Mouse (Mus musculus) cerebellum, postnatal 25 days (tissue): ENCODE data around the gene Paqr9.

Experiments used
- DNase-seq, 2 experiments: peaks; one replicate each; pipeline ENCODE4 v3.0.0; 2021; ENCODE audit warnings: mixed read lengths in 2 of 2

The Paqr9 gene

GRCm38 (mm10) chr9:95546679-95547078, 12.8 kb upstream of the Paqr9 start:
- DNase-seq, result no peak

- peak; percentile 36 for DNase-seq
These were observed 9.6 kb upstream of the Paqr9 start for GRCm38 (mm10) chr9:95549626-95550411.

- DNase-seq, result peak; percentile 31 to 40
These were observed 8.3 kb upstream of the Paqr9 start for GRCm38 (mm10) chr9:95550856-95551774.

DNA sequence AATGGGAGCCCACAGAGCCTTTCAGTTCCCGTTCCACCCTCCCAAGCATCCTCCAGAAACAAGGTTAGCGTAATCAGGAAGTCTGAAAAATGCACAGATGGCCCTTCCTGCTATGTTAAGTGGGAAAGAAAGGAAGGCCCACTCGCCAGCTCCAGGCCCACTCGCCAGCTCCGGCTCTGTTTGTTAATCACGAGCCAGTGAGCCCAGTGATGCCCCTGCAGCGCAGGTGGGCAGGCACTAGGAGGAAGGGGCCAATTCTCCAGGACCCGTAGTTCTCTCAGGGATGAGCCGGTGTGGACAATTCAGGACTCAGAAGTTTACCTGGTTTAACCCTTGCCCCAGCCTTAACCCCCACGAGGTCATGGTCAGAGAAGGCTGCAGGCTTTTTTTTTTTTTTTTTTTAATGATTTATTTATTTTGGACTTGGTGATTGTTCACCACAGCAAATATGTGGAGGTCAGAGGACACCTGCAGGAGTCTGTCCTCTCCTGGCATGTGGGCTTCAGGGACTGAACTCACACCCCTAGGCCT, 7.2 kb upstream of the Paqr9 start:
- peak; percentile 77 to 82 for DNase-seq

DNA sequence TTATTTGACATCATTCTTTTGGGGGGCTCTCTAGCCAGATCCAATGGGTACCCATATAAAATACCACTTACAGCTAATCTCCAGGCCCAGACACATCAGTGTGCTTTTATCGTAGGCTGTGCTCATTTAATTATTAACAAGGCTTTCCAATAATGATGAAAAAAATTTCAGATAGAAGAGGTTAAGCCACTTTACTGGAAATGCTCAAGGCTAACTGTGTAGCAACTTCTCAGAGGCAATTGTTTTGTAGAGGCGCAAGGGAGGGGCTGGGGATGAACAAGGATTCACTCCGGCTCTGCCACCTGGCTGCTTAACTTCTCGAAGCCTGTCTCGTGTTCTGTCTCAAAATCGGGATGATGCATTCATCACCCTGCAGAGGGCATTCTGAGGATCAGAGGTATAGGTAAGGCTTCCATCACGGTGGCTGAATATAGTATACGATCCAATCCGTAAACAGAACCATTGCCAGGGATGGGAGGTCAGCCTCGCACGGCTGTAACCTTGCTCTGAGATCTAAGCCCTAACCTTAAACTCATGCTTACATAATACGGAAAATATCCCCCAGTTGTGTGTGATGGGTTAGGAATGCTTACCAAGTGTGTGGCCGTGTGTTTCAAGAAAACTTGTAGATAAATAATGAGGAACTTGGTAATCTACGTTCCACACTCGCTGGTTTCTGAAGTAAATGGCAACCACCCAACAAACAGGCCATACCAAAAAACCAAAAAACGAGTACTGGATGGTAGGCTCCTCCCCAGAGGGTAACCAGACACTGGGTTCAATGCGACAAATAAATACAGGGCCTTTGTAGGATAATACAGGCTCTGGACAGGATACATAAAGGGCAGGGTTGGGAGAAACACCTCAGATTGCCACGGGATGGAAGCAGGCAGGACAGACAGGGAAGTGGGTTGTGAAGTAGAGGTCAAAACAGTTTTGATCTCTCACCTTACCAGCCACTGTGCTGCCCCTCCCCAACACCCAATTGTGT, 4.9 kb upstream of the Paqr9 start:
- no peak for DNase-seq

DNA sequence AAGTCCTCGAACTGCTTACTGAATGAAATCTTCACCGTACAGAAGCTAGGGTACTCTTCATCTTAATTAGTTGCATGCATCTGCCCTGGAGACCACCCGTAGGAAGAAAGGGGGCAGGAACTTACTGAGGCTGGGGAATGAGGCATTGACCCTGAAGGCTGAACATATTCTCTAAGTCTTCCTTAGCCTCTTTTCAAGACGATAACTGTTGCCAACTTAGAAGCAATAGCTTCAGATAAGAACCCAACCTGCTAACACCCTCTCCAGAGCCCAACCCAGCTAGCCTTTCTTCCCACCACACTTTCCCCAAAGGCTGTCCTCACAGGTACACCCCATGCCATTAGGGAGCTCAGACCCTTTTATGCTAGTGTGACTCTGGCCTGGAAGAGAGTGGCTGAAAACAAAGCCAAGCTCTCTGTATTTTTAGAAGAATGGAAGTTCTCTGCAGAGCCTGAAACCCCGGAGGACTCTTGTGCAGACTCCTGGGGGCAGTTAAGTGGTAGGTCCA, 4.2 kb upstream of the Paqr9 start:
- no peak for DNase-seq

DNA sequence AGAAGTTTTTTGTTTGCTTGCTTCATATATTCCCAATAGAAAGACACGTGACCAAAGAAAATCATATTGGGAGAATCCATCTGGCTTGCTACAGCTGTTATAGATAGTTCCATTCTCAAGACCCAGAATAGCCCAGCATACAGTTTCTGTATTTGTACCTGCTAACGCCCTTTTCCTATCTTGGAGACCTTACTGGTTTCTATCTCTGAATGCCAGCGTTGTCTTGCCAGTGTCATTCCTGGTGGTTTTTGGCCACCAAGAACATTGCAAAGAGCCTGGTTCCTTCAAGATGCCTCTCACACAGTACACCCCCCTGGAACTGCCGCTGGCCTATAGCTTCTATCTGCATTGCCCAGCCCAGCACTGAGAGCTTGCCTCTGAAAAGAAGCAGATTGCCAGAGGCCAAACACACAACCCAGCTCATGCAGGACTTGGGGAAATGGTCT, 3.4 kb upstream of the Paqr9 start:
- no peak for DNase-seq

GRCm38 (mm10) chr9:95557722-95558121, 1.7 kb upstream of the Paqr9 start:
- DNase-seq, result no peak

DNA sequence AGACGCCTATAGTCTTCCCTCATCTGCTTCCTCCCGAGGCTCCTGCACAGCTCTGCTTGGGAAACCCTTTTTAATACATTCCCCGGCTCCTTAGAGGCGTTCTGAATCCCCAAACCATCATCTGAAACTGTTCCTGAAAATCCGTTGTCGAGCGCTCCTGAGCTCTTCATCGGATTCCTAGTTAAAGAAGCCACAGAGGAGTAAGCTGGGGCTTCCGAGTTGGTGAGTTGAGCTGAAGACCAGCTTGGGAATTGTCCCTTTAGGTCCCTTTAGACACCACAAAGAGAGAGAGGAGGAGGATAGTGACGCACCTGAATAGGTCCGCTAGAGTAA, 765 bp upstream of the Paqr9 start:
- DNase-seq, result no peak

DNA sequence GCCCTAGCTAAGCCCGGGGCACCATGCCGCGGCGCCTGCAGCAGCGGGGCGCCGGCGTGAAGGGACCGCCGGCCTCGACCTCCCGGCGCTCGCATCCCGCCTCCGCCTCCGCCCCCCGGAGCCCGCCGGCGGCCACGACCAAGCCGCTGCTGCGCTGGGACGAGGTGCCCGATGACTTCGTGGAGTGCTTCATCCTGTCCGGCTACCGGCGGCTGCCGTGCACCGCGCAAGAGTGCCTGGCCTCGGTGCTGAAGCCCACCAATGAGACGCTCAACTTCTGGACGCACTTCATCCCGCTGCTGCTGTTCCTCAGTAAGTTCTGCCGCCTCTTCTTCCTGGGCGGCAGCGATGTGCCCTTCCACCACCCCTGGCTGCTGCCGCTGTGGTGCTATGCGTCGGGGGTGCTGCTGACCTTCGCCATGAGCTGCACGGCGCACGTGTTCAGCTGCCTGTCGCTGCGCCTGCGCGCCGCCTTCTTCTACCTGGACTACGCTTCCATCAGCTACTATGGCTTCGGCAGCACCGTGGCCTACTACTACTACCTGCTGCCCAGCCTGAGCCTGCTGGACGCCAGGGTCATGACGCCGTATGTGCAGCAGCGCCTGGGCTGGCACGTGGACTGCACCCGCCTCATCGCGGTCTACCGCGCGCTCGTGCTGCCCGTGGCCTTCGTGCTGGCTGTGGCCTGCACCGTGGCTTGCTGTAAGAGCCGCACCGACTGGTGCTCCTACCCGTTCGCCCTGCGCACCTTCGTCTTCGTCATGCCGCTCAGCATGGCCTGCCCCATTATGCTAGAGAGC, 679 bp downstream of the Paqr9 start:
- DNase-seq, result peak; percentile 81 to 82

DNA sequence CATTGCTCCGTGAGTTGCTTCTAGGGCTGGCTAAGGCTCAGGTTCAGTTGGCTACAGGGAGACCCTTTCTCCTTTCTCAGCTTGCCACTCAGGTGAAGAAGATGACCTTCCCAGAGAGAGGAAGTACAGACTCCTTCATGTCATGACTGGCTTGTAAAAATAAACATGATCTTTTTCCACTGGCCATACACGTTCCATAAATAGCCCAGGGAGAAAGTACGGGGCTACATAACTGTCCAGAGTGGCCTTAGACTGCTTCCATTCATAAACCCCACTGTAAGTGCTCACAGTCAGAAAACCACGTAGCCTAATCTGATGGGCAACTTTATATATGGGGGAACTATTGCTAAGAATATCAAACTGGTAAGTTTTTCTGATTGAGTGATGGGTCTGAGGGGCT, 4.6 kb downstream of the Paqr9 start:
- DNase-seq, result no peak

- DNase-seq, result no peak
These were observed 6.9 kb downstream of the Paqr9 start for GRCm38 (mm10) chr9:95566394-95566793.

DNA sequence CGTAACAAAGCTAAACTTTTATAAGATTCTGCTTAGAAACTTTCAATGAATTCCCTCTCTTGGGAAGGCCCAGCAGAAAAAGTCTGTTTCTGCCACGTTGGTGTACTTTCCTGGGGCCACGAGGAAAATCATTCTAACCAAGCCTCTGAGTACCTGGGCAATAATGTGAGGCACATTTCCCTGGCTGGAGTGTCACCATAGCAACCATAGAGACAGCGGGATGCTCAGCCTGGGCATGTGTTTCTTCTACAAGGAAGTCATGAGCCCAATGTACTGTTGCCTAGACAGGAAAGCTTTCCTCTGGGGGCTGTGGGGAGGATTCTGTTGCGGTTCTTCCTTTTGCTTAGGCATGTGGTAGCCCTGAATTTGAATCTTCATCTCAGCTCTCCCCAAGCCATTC, 7.5 kb downstream of the Paqr9 start:
- DNase-seq, result peak; percentile 59 to 73

DNA sequence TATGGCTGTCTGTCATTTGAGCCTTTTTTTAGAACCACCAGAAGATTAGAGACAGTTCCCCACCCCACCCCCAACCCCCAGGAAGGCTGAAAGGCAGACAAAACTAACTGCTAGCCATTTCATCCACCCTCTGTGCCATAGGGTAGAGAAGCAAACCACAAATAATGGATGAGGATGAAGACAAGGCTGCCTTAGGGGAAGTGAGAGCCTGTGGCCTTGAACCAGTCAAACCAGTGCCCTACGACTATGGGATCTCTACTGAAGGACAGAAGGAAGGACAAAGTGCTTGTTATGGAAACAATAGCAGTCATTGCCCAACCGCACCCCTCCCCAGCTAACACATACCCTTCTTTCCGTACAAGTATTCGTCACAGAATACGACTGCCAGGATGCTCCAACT, 9.8 kb downstream of the Paqr9 start:
- no peak for DNase-seq

GRCm38 (mm10) chr9:95569966-95570365, 10.5 kb downstream of the Paqr9 start:
- DNase-seq, result no peak

- DNase-seq, result no peak
These were observed 11.1 kb downstream of the Paqr9 start for GRCm38 (mm10) chr9:95570604-95571003.

GRCm38 (mm10) chr9:95571494-95571893, 12.0 kb downstream of the Paqr9 start:
- DNase-seq, result peak in 1 of 2 experiments; percentile 55

DNA sequence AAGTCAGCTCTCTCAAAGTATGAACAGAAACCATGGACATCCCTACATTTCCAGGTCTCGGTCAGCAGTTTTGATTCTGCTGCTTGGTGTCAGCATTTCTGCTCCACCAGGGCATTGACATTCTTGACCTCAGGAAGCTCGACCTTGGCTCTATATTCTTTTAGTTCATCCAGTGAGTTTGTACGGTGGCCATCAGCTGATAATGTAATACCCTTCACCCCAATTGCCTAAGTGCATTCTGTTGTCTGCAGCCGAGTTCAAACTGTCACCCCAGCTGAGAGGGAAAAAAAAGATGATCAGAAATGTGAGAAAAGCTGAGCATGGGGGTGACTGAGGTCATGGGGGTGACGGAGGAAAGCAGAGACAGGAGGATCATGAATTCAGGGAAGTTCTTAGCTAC, 13.1 kb downstream of the Paqr9 start:
- DNase-seq, result no peak

DNA sequence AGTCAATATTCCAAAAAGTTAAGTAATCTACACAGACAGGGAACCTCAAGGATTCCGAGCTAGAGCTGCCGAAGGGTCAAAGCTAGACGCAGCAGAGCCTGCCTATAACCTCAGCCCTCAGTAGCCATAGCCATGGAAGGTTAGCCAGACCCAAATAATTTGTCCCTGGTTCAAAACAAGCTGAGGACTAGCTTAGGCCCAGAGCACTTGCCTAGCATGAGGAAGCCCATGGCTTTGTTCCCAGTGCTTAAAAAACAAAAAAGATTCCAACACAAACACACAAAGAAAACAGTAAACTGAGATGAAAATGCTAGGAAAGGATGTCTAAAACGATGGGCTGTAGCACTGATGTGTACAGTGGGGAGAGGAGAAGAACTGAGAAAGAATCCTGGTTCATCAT, 14.7 kb downstream of the Paqr9 start:
- no peak for DNase-seq

DNA sequence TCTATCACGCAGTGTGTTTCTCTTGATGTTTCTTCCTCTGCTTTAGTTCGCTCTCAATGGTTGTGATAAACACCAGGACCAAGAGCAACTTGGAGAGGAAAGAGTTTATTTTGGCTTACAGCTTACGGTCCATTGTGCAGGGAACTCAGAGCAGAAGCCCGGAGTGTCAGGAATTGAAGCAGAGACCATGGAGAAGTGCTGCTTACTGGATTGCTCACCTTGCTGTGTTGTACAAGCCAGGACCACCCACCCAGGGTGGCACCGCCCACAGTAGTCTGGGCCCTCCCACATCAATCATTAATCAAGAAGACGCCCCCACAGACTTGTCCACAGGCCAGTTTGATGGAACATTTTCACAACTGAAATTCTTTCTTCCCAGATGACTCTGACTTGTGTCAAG, 18.0 kb downstream of the Paqr9 start:
- DNase-seq, result no peak

DNA sequence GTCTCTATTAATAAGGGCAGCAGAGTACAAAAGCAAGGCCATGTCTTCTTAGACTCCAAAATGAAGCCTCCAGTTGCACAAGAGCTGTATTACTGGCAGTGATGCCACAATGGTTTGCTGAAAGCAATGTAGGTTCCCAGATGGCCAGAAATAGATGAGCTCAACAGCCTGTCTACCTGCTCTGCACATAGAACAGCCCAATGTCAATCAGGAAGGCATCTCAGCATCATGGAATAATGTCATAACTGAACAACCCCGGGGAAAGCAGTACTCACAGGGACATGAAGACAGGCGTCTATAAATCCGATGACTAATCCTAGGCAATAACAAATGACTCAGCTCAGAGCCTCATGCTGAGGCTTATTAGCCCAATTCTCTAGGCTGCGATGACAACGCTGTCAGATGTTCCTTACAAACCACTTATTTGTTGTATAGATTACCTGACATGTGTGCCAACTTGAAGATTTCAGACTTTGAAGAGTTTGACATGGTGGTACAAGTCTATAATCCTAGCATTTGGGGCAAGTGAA, 19.0 kb downstream of the Paqr9 start:
- DNase-seq, result no peak
